Mouse (Mus musculus) spleen, adult 2 months (tissue): ENCODE results near the gene Akap5.
A peak's percentile ranks its signal among the peaks of the same experiment; 100 is the strongest.

Experiments
- CTCF ChIP-seq: fragments of 200-500 bp; IDR thresholded peaks from 2 replicates; pipeline ENCODE4 v1.5.1; 2011; ENCODE audit warnings: mild to moderate bottlenecking, inconsistent platforms; ENCODE audit not compliant: insufficient read depth, insufficient read length, insufficient replicate concordance; ENCODE audit errors: extremely low read depth
- POLR2A ChIP-seq: fragments of 200-500 bp; IDR thresholded peaks from 2 replicates; pipeline ENCODE4 v1.6.1; 2011; ENCODE audit warnings: low read depth, low read length, inconsistent platforms

- peak; percentile 17; the same call in 1 of the 2 replicates for TF ChIP-seq CTCF
- TF ChIP-seq POLR2A, result no peak
These were observed 48.5 kb downstream of the Akap5 start for GRCm38 (mm10) chr12:76372881-76373818.
